ENCODE assay signal across 1 mouse cellular context in the genomic region with DNA sequence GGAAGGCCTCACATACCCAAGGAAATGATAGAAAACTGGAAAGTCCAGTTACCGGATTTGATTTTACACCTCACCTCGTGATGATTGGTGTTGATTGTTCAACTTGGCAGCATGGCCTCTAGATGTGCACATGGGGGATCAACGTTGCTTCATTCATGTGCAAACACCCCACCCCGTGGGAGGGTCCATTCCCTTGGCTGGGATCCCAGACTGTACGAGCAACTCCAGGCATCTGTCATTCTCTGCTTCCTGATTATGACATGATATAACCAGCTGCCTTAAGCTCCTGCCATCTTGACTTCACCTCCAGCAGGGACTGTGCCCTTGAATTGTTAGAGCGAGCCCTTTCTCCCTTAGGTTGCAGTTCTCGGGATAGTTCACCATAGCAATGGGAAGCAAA.
TF ChIP-seq lines count a peak whose summit lies in the region.

No protein-coding gene starts in this region.

TF ChIP-seq in MEL, 35 proteins besides CTCF, POLR2A, EP300 and RAD21 (continued from another document):
- no peak for TF ChIP-seq MYC (IDR thresholded peaks at IDR 0.05; ENCODE audit: low read depth, low read length)
- no peak for TF ChIP-seq RCOR1 (IDR thresholded peaks at IDR 0.05; ENCODE audit: low read depth, low read length)
- no peak for TF ChIP-seq ELF1 (IDR thresholded peaks at IDR 0.05; ENCODE audit: low read depth, low read length)
- TF ChIP-seq TCF12 (IDR thresholded peaks at IDR 0.05; ENCODE audit: low read depth, low read length), result no peak
- no peak for TF ChIP-seq GABPA (IDR thresholded peaks at IDR 0.05; ENCODE audit: low read depth, low read length)
- no peak for TF ChIP-seq POLR2AphosphoS5 (IDR thresholded peaks at IDR 0.05; ENCODE audit: borderline replicate concordance, low read depth, low read length)
- TF ChIP-seq USF1 (IDR thresholded peaks at IDR 0.05; ENCODE audit: low read depth, low read length), result no peak
